Mouse (Mus musculus): ENCODE results near the gene Gtf2b.

- TF ChIP-seq POLR2A (IDR thresholded peaks at IDR 0.05; ENCODE audit: low read depth, low read length) (no peak), CTCF (IDR thresholded peaks at IDR 0.05; ENCODE audit: borderline replicate concordance, insufficient read depth, low read length) (no peak)
Observed at GRCm38 (mm10) chr3:142811582-142811981, 46.7 kb downstream of the Gtf2b start.

Data from embryonic fibroblast, embryonic 13.5 days (primary cell).